Mouse (Mus musculus) heart, postnatal 0 days (tissue): Measurements from ENCODE around the gene Susd6. TPM values are rescaled to one million over a fixed set of nuclear protein-coding genes. Genes with fewer than 3 reads are reported as not detected.

Source experiments
- ATAC-seq: fragments of 200-750 bp; cut with Nextera tagmentation; 2 replicates; pipeline ENCODE4 v1.8.0; 2017; ENCODE audit warnings: low read depth, moderate number of reproducible peaks, moderate library complexity; ENCODE audit not compliant: insufficient read depth
- DNase-seq: peaks from one replicate; pipeline ENCODE4 v3.0.0-alpha.2; 2016; ENCODE audit warnings: low spot score
- H3K27ac ChIP-seq: fragments of 300-500 bp; sonication (generic); 2 replicates; pipeline ENCODE4 v1.5.1; 2014; ENCODE audit warnings: low read depth, mild to moderate bottlenecking
- H3K27me3 ChIP-seq: fragments of 300-500 bp; sonication (generic); 2 replicates; pipeline ENCODE4 v1.6.1; 2014; ENCODE audit warnings: low read length, mixed read lengths; ENCODE audit not compliant: control insufficient read depth, insufficient read depth
- H3K36me3 ChIP-seq: fragments of 300-500 bp; sonication (generic); replicated peaks from 2 replicates; pipeline ENCODE4 v1.6.1; 2014; ENCODE audit warnings: low read length, mixed read lengths; ENCODE audit not compliant: control insufficient read depth, insufficient read depth
- H3K4me1 ChIP-seq: fragments of 300-500 bp; sonication (generic); 2 replicates; pipeline ENCODE4 v1.6.1; 2014; ENCODE audit warnings: antibody characterized with exemption; ENCODE audit not compliant: control insufficient read depth, insufficient read depth
- H3K4me2 ChIP-seq: fragments of 300-500 bp; sonication (generic); 2 replicates; pipeline ENCODE4 v1.6.1; 2014; ENCODE audit warnings: low read depth, mild to moderate bottlenecking, low read length, moderate library complexity
- H3K4me3 ChIP-seq: fragments of 300-500 bp; sonication (generic); 2 replicates; pipeline ENCODE4 v1.5.1; 2014; ENCODE audit warnings: low read depth, low read length
- H3K9ac ChIP-seq: fragments of 300-500 bp; sonication (generic); replicated peaks from 2 replicates; pipeline ENCODE4 v1.6.1; 2014; ENCODE audit warnings: low read depth, low read length, mixed read lengths
- H3K9me3 ChIP-seq: fragments of 300-500 bp; sonication (generic); replicated peaks from 2 replicates; pipeline ENCODE4 v1.6.1; 2016; ENCODE audit warnings: low read length; ENCODE audit not compliant: control insufficient read depth
- CTCF ChIP-seq: IDR thresholded peaks from 2 replicates; pipeline ENCODE4 v1.5.1; 2016; ENCODE audit warnings: antibody characterized with exemption, control low read depth, low read depth
- EP300 ChIP-seq: IDR thresholded peaks from 2 replicates; pipeline ENCODE4 v1.6.1; 2016; ENCODE audit warnings: antibody characterized with exemption, low read depth
- WGBS: fragments of 180-500 bp; shearing (Covaris S2); extraction: QIAGEN DNeasy Blood & Tissue Kit; methylation state at CpG from one replicate; pipeline ENCODE4 v1.1.7; 2014; 5-methylcytosine and 5-hydroxymethylcytosine counted together
- polyA plus RNA-seq: library from polyadenylated mRNA; unstranded; fragments of >200 nt; fragmentation: Nextera tagmentation; extraction: Ambion mirVana; gene quantifications from 2 replicates; pipeline ENCODE4 v1.2.1, GENCODE M21; 2015
- total RNA-seq: library from RNA; depleted of rRNA; stranded (reverse); fragments of >200 nt; gene quantifications from 2 replicates; pipeline ENCODE4 v1.2.3, GENCODE M21; 2014; ENCODE audit warnings: low replicate concordance; rRNA removed

The Susd6 gene
- total RNA-seq (50.2 and 50.6 TPM in 2 replicates), polyA plus RNA-seq (15.1 and 15.4 TPM in 2 replicates)

DNA sequence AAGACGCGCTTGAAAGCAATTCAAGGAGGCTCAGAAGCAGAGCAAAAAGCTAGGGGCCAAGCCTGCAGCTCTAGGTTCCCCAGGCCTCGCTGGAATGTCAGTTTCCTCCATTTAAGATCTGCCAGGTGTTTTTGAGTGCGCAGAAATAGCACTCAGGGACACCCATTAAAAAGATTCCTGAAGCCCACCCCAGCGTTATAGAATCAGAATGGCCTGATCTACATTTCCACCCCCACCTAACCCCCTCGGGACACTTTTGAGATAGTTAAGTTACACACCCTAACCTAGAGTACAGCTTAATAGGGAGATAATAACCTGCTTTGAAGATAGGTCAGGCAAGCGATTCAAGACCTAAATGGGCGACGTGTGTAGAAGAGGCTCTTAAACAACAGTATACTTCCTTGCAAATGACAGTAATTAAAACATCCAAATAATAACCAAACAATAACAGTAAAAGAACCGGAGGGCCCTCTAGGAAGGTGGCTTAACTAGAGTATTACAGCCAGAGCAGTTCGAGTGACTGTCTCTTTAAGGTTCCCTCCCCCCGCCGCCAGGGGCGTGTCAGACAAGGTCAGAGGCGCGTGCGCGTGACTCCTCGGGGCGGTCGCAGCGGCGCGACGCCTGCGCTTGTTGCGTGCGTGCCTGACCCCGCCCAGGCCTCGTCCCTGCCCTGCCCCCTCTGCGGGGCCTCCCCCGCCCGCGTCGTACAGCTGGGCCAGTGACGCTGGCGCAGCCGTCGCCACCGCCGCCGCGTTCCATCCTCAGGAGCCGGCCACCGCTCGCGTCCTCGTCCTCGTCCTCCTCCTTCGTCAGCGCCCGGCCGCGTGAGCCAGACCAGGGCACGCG is at the start of gene Susd6:
Gene Susd6, plus strand, starts transcription at position 662 of the 846 bp plus-strand sequence.
- Histone ChIP-seq H3K9me3 (no peaks in the 10 kb centered on the region), H3K27ac (peak within 1 kb of the TSS; percentile 97), H3K9ac (peak within 1 kb of the TSS; percentile 87), H3K36me3 (no peaks in the 10 kb centered on the region), H3K4me1 (peaks cover 20% of the 10 kb centered on the region), H3K27me3 (no peaks in the 10 kb centered on the region), H3K4me3 (peak within 1 kb of the TSS; percentile 75), H3K4me2 (peak within 1 kb of the TSS; percentile 72)
- DNase-seq (peak; percentile 97), ATAC-seq (peak; percentile 98)
- TF ChIP-seq CTCF (peak; percentile 40), EP300 (peak; percentile 86)
- 4% methylated on average over 53 of the region's 56 CpGs for WGBS

DNA sequence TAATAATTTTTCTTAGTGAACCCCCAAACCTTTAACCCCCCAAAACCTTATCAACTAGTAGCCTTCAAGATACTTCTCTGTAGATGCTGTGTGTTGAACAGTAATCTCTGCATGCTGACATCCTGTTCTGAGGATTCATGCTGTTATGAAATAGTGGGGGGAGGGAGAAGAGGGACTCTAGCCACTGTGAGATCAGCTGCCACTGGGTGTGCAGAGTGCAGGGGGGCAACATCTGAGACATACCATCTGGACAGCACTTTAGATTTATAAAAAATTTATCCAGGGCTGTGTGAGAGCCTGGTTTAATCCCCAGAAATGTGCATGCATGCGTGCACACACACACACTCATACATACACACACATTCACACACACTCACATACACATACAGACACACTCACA is 45.7 kb upstream of the Susd6 start:
- Histone ChIP-seq H3K36me3 (no peaks in the 10 kb centered on the region), H3K4me1 (no peaks in the 10 kb centered on the region), H3K4me3 (no peak overlapping the region), H3K4me2 (no peak overlapping the region), H3K27me3 (peaks cover 33% of the 10 kb centered on the region), H3K9ac (no peak overlapping the region), H3K27ac (no peak overlapping the region), H3K9me3 (no peaks in the 10 kb centered on the region)
- WGBS = 77% methylated on average over 1 of the region's 1 CpGs
- no peak for TF ChIP-seq EP300
- TF ChIP-seq CTCF = no peak
- ATAC-seq = no peak
- no peak for DNase-seq

DNA sequence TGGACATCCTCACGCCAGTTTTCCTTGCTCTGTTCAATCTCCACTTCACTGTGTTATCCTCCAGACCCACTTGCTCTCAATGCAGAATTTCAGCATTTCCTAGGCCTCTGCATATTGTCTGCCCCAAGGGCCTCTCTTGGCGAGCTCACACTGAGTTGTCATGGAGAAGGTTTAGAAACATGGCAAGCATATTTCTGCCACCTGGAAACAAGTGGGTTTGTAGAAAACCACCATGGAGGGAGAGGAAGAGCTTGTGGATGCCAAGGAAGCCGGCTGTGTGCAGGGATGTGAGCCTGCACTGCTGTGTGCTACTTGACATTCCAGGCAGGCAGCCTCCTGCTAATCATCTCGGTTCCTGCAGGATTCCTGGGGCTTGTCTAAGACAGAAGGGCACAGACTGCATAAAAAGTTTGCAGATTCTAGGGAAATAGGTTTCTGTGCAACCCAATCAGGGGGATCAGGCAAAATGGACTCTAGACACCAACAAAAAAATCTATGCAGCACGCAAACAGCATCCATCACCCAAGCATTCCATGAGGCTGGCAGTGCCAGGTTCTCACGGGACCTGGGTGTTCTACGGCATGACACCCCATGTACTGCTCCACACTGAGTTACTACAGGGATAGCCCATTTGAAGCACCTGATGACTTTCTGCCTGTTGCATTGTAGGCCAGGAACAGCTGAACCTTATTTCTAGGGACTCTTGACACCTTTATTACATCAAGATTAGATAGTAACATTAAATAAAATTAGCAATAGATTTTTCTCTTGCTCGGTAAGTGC is 44.1 kb upstream of the Susd6 start:
- DNase-seq = no peak
- TF ChIP-seq EP300 (no peak), CTCF (no peak)
- H3K9me3 ChIP-seq = no peaks in the 10 kb centered on the region
- no peak overlapping the region for H3K4me2 ChIP-seq
- no peak overlapping the region for H3K4me3 ChIP-seq
- no peak overlapping the region for H3K27ac ChIP-seq
- WGBS = 43% methylated on average over 8 of the region's 8 CpGs
- no peak for ATAC-seq
- peaks cover 27% of the 10 kb centered on the region for H3K27me3 ChIP-seq
- no peaks in the 10 kb centered on the region for H3K4me1 ChIP-seq
- no peaks in the 10 kb centered on the region for H3K36me3 ChIP-seq
- H3K9ac ChIP-seq = no peak overlapping the region

DNA sequence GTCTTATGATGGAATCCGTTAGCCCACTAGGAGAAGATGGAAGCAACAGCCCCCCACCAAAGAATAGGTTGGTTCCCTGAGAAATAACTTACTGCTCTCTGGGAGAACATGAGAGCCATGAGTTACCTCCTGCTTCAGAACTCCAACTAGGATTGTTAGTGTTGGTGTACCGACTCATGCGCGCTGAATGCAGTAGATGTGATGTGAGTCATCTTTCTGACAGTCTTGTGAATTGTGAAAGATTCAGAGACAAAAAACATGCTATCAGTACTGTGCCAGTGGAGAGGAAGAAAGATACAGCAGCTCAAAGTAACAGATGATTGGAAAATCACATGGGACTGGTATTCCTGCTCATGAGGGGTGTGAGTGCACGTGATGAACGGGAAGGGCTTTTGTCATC is 38.8 kb upstream of the Susd6 start:
- 83% methylated on average over 6 of the region's 6 CpGs for WGBS
- ATAC-seq = no peak
- Histone ChIP-seq H3K36me3 (no peaks in the 10 kb centered on the region), H3K27me3 (peaks cover 47% of the 10 kb centered on the region), H3K4me3 (no peak overlapping the region), H3K9me3 (no peaks in the 10 kb centered on the region), H3K27ac (no peak overlapping the region), H3K4me1 (no peaks in the 10 kb centered on the region), H3K9ac (no peak overlapping the region), H3K4me2 (no peak overlapping the region)
- TF ChIP-seq CTCF = no peak
- no peak for TF ChIP-seq EP300
- no peak for DNase-seq

DNA sequence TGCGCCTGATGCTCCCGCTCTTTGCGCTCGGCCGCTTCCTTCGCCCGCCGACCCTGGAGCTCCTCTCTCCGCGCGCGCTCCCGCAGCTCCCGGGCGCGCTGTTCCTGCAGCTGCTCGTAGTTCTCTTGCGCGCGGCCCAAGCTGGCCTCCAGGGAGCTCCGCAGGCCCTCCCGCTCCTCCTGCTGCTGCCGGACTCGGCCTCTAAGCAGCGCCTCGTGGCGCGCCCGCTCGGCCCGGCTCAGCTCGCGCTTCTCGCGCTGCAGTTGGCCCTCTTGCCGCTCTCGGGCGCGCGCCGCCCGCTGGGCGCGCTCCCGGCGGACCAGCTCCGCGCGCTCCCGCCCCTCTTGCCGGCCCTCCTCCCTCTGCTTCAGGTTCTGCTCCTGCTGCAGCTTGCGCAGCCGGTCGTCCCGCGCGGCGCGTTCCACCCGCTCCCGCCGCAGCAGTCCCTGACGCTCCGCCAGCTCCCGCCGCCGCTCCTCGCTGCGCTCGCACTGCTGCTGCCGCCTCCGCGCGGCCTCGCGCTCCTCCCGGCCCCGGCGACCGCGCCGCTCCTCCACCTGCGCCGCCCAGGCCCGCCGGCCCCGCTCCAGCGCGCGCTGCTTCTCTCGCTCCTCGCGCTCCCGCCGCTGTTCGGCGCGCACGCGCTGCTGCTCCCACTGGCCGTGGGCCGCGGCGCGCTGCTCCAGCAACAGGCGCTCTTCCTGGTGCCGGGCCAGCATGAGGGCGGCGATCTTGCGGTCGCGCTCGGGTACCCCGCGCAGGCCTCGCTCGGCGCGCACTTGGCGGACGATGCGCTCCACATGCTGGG is 32.4 kb upstream of the Susd6 start:
- Histone ChIP-seq H3K27me3 (peaks cover 81% of the 10 kb centered on the region), H3K27ac (no peak overlapping the region), H3K36me3 (no peaks in the 10 kb centered on the region), H3K9me3 (no peaks in the 10 kb centered on the region), H3K4me3 (peak overlapping the region; percentile 59), H3K4me2 (peak overlapping the region; percentile 97), H3K9ac (0 out of 2 replicates have a peak overlapping the region, but pooled peaks have one; percentile 30), H3K4me1 (peaks cover 28% of the 10 kb centered on the region)
- DNase-seq = peak; percentile 24
- ATAC-seq = peak; percentile 69
- under 1% methylated on average over 95 of the region's 122 CpGs for WGBS
- TF ChIP-seq EP300 = no peak
